Mouse (Mus musculus) ovary, postnatal 14 days (tissue): ENCODE results near the gene Npr3.
"Not testable (repeated sequence)": the region's sequence is repeated elsewhere in the genome, so short reads cannot be mapped to it uniquely, and the experiment has no call there.

Experiments used
- DNase-seq: peaks from one replicate; pipeline ENCODE4 v3.0.0; 2022; ENCODE audit warnings: low spot score

Gene Npr3

GRCm38 (mm10) chr15:11882508-11883205 is 24.4 kb downstream of the Npr3 start:
- no peak for DNase-seq

GRCm38 (mm10) chr15:11881822-11882221 is 25.3 kb downstream of the Npr3 start:
- DNase-seq: no peak

- no peak for DNase-seq
These were observed 28.8 kb downstream of the Npr3 start for GRCm38 (mm10) chr15:11878334-11878733.

- no peak for DNase-seq
These were observed 29.8 kb downstream of the Npr3 start for GRCm38 (mm10) chr15:11877273-11877672.

- no peak for DNase-seq
These were observed 40.2 kb downstream of the Npr3 start for GRCm38 (mm10) chr15:11866918-11867317.

- DNase-seq: no peak
These were observed 43.6 kb downstream of the Npr3 start for GRCm38 (mm10) chr15:11863540-11863818.

GRCm38 (mm10) chr15:11862785-11863539 is 44.1 kb downstream of the Npr3 start:
- peak; percentile 6 for DNase-seq

GRCm38 (mm10) chr15:11862253-11862652 is 44.8 kb downstream of the Npr3 start:
- no peak for DNase-seq

- DNase-seq: no peak
These were observed 46.8 kb downstream of the Npr3 start for GRCm38 (mm10) chr15:11860259-11860658.

GRCm38 (mm10) chr15:11859829-11860228 is 47.3 kb downstream of the Npr3 start:
- DNase-seq: no peak

GRCm38 (mm10) chr15:11858411-11858810 is 48.7 kb downstream of the Npr3 start:
- DNase-seq: no peak

GRCm38 (mm10) chr15:11845204-11846062 is 61.7 kb downstream of the Npr3 start:
- no peak for DNase-seq

- DNase-seq: no peak
These were observed 63.0 kb downstream of the Npr3 start for GRCm38 (mm10) chr15:11844115-11844514.

GRCm38 (mm10) chr15:11841828-11842227 is 65.3 kb downstream of the Npr3 start:
- DNase-seq: no peak

- DNase-seq: no peak
These were observed 71.2 kb downstream of the Npr3 start for GRCm38 (mm10) chr15:11835913-11836312.

GRCm38 (mm10) chr15:11822347-11822746 is 84.7 kb downstream of the Npr3 start:
- not testable (repeated sequence) for DNase-seq

GRCm38 (mm10) chr15:11815551-11815950 is 91.5 kb downstream of the Npr3 start:
- no peak for DNase-seq

GRCm38 (mm10) chr15:11803576-11803975 is 103.5 kb downstream of the Npr3 start:
- no peak for DNase-seq

- DNase-seq: no peak
These were observed 105.0 kb downstream of the Npr3 start for GRCm38 (mm10) chr15:11801863-11802722.

GRCm38 (mm10) chr15:11794632-11795031 is 112.5 kb downstream of the Npr3 start:
- no peak for DNase-seq
